Comparison of ENCODE assay signal across 7 mouse cellular contexts in genomic region chr2:74655420-74655781, GRCm38 (mm10). TPM values are rescaled to one million over a fixed set of nuclear protein-coding genes. Genes with fewer than 3 reads are reported as not detected.
DNase-seq lines count a peak whose midpoint lies in the region; ATAC-seq lines count a peak whose summit lies in the region.

No protein-coding gene starts in this region.

- H3K36me3 ChIP-seq in lung, embryonic 15.5 days: no peaks in the 10 kb centered on the region
- H3K36me3 ChIP-seq in embryonic facial prominence, embryonic 14.5 days (ENCODE audit: control insufficient read depth, insufficient read depth, low read length): no peaks in the 10 kb centered on the region
- no peaks in the 10 kb centered on the region for H3K36me3 ChIP-seq in hindbrain, embryonic 13.5 days
- no peaks in the 10 kb centered on the region for H3K36me3 ChIP-seq in liver, embryonic 15.5 days (replicated peaks)
- H3K36me3 ChIP-seq in stomach, embryonic 14.5 days (ENCODE audit: control insufficient read depth, insufficient read depth, low read length): no peaks in the 10 kb centered on the region

- H3K27me3 ChIP-seq in lung, embryonic 15.5 days: peaks cover 91% of the 10 kb centered on the region
- H3K27me3 ChIP-seq in embryonic facial prominence, embryonic 14.5 days (replicated peaks; ENCODE audit: control insufficient read depth, insufficient read depth, low read length): peaks cover 92% of the 10 kb centered on the region
- peaks cover 86% of the 10 kb centered on the region for H3K27me3 ChIP-seq in hindbrain, embryonic 13.5 days
- H3K27me3 ChIP-seq in liver, embryonic 15.5 days: peaks cover 92% of the 10 kb centered on the region
- peaks cover 59% of the 10 kb centered on the region for H3K27me3 ChIP-seq in stomach, embryonic 14.5 days (ENCODE audit: control insufficient read depth, insufficient read depth, low read length)

- no peaks in the 10 kb centered on the region for H3K9me3 ChIP-seq in lung, embryonic 15.5 days
- H3K9me3 ChIP-seq in embryonic facial prominence, embryonic 14.5 days (ENCODE audit: control insufficient read depth, low read length): no peaks in the 10 kb centered on the region
- no peaks in the 10 kb centered on the region for H3K9me3 ChIP-seq in hindbrain, embryonic 13.5 days
- no peaks in the 10 kb centered on the region for H3K9me3 ChIP-seq in liver, embryonic 15.5 days (replicated peaks)
- no peaks in the 10 kb centered on the region for H3K9me3 ChIP-seq in stomach, embryonic 14.5 days (ENCODE audit: control insufficient read depth, low read depth, low read length)

- ATAC-seq in lung, embryonic 15.5 days (ENCODE audit: borderline replicate concordance, extremely low read depth, low FRiP score, low TSS enrichment): no peak
- ATAC-seq in embryonic facial prominence, embryonic 14.5 days (ENCODE audit: low read depth): no peak
- no peak for ATAC-seq in hindbrain, embryonic 13.5 days (ENCODE audit: low FRiP score)
- ATAC-seq in liver, embryonic 15.5 days (ENCODE audit: insufficient read depth): no peak
- ATAC-seq in stomach, embryonic 14.5 days (ENCODE audit: insufficient number of reproducible peaks, insufficient read depth, low FRiP score, low read depth): no peak

- no peak overlapping the region for H3K27ac ChIP-seq in lung, embryonic 15.5 days
- H3K27ac ChIP-seq in embryonic facial prominence, embryonic 14.5 days (replicated peaks; ENCODE audit: low read depth, low read length): no peak overlapping the region
- H3K27ac ChIP-seq in hindbrain, embryonic 13.5 days: peak overlapping the region; percentile 75
- H3K27ac ChIP-seq in liver, embryonic 15.5 days (replicated peaks): no peak overlapping the region
- no peak overlapping the region for H3K27ac ChIP-seq in stomach, embryonic 14.5 days (ENCODE audit: low read length)

- no peak overlapping the region for H3K9ac ChIP-seq in lung, embryonic 15.5 days
- no peak overlapping the region for H3K9ac ChIP-seq in embryonic facial prominence, embryonic 14.5 days (ENCODE audit: low read depth, low read length)
- peak overlapping the region; percentile 65 for H3K9ac ChIP-seq in hindbrain, embryonic 13.5 days
- H3K9ac ChIP-seq in liver, embryonic 15.5 days: no peak overlapping the region
- no peak overlapping the region for H3K9ac ChIP-seq in stomach, embryonic 14.5 days (replicated peaks; ENCODE audit: low read depth, low read length)

- WGBS in lung, embryonic 15.5 days: 0% methylated on average over 6 of the region's 47 CpGs
- 0% methylated on average over 3 of the region's 47 CpGs for WGBS in embryonic facial prominence, embryonic 14.5 days
- WGBS in hindbrain, embryonic 13.5 days: 2% methylated on average over 32 of the region's 47 CpGs
- 2% methylated on average over 38 of the region's 47 CpGs for whole genome bisulfite sequencing in liver, embryonic 15.5 days (ENCODE audit: insufficient replicate concordance)
- 2% methylated on average over 44 of the region's 47 CpGs for WGBS in stomach, embryonic 14.5 days

- H3K4me2 ChIP-seq in lung, embryonic 15.5 days: peak overlapping the region; percentile 54
- peak overlapping the region; percentile 55 for H3K4me2 ChIP-seq in embryonic facial prominence, embryonic 14.5 days (ENCODE audit: low read depth, low read length)
- H3K4me2 ChIP-seq in hindbrain, embryonic 13.5 days: peak overlapping the region; percentile 55
- peak overlapping the region; percentile 49 for H3K4me2 ChIP-seq in liver, embryonic 15.5 days
- peak overlapping the region; percentile 47 for H3K4me2 ChIP-seq in stomach, embryonic 14.5 days (replicated peaks; ENCODE audit: low read depth, low read length)

- intact Hi-C loops in left cerebral cortex, postnatal 14 days (cut with DNase I): loop anchor here (5.0 kb wide), 1 partner anchor 42 kb away; the partner anchor contains the start of gene Hoxd9

- H3K4me1 ChIP-seq in lung, embryonic 15.5 days: peaks cover 20% of the 10 kb centered on the region
- no peaks in the 10 kb centered on the region for H3K4me1 ChIP-seq in embryonic facial prominence, embryonic 14.5 days (ENCODE audit: control insufficient read depth, insufficient read depth, low read length)
- peaks cover 15% of the 10 kb centered on the region for H3K4me1 ChIP-seq in hindbrain, embryonic 13.5 days (replicated peaks)
- peaks cover 9% of the 10 kb centered on the region for H3K4me1 ChIP-seq in liver, embryonic 15.5 days (replicated peaks)
- H3K4me1 ChIP-seq in stomach, embryonic 14.5 days (ENCODE audit: control insufficient read depth, insufficient read depth, low read length): peaks cover 3% of the 10 kb centered on the region; the same call in 1 of the 2 replicates

- H3K4me3 ChIP-seq in lung, embryonic 15.5 days: peak overlapping the region; percentile 35
- peak overlapping the region; percentile 39 for H3K4me3 ChIP-seq in embryonic facial prominence, embryonic 14.5 days (ENCODE audit: low read depth, low read length)
- H3K4me3 ChIP-seq in hindbrain, embryonic 13.5 days: peak overlapping the region; percentile 36
- peak overlapping the region; percentile 38 for H3K4me3 ChIP-seq in liver, embryonic 15.5 days (replicated peaks)
- peak overlapping the region; percentile 26 for H3K4me3 ChIP-seq in stomach, embryonic 14.5 days (ENCODE audit: low read depth, low read length)

- DNase-seq in lung, adult 18-20 months: no peak
- DNase-seq in embryonic facial prominence, embryonic 14.5 days (ENCODE audit: low spot score): no peak
- no peak for DNase-seq in left cerebral cortex, postnatal 14 days (ENCODE audit: low spot score in 2 of 2)

RNA-seq across cellular contexts. Expression of gene Evx2, which starts 4.0 kb away (rescaled TPM):
- not detected in 2 replicates for polyA plus RNA-seq in lung, embryonic 15.5 days (2015; fragmentation: Nextera tagmentation; extraction: Ambion mirVana)
- not detected in 2 replicates for polyA plus RNA-seq in embryonic facial prominence, embryonic 14.5 days (2014; fragmentation: Nextera tagmentation; extraction: Ambion mirVana)
- 1.3 and 1.6 TPM in 2 replicates for polyA plus RNA-seq in hindbrain, embryonic 13.5 days (2015; fragmentation: Nextera tagmentation; extraction: Ambion mirVana)
- polyA plus RNA-seq in liver, embryonic 15.5 days (2015; fragmentation: Nextera tagmentation; extraction: Ambion mirVana): not detected in 2 replicates
- polyA plus RNA-seq in stomach, embryonic 14.5 days (2014; fragmentation: Nextera tagmentation; extraction: Ambion mirVana): not detected in 2 replicates
- not detected for total RNA-seq in left cerebral cortex, postnatal 14 days (2021)

RNA-seq across cellular contexts. Expression of gene Hoxd13, which starts 12.7 kb away (rescaled TPM):
- polyA plus RNA-seq in lung, embryonic 15.5 days (2015; fragmentation: Nextera tagmentation; extraction: Ambion mirVana): not detected in 2 replicates
- polyA plus RNA-seq in embryonic facial prominence, embryonic 14.5 days (2014; fragmentation: Nextera tagmentation; extraction: Ambion mirVana): not detected in 2 replicates
- polyA plus RNA-seq in hindbrain, embryonic 13.5 days (2015; fragmentation: Nextera tagmentation; extraction: Ambion mirVana): 0.16 TPM in 1 of 2 replicates, not detected in the other
- not detected in 2 replicates for polyA plus RNA-seq in liver, embryonic 15.5 days (2015; fragmentation: Nextera tagmentation; extraction: Ambion mirVana)
- polyA plus RNA-seq in stomach, embryonic 14.5 days (2014; fragmentation: Nextera tagmentation; extraction: Ambion mirVana): not detected in 2 replicates
- total RNA-seq in left cerebral cortex, postnatal 14 days (2021): not detected

RNA-seq across cellular contexts. Expression of gene Hoxd12, which starts 19.4 kb away (rescaled TPM):
- not detected in 2 replicates for polyA plus RNA-seq in lung, embryonic 15.5 days (2015; fragmentation: Nextera tagmentation; extraction: Ambion mirVana)
- polyA plus RNA-seq in embryonic facial prominence, embryonic 14.5 days (2014; fragmentation: Nextera tagmentation; extraction: Ambion mirVana): not detected in 2 replicates
- not detected in 2 replicates for polyA plus RNA-seq in hindbrain, embryonic 13.5 days (2015; fragmentation: Nextera tagmentation; extraction: Ambion mirVana)
- not detected in 2 replicates for polyA plus RNA-seq in liver, embryonic 15.5 days (2015; fragmentation: Nextera tagmentation; extraction: Ambion mirVana)
- polyA plus RNA-seq in stomach, embryonic 14.5 days (2014; fragmentation: Nextera tagmentation; extraction: Ambion mirVana): not detected in 2 replicates
- not detected for total RNA-seq in left cerebral cortex, postnatal 14 days (2021)

RNA-seq across cellular contexts. Expression of gene Hoxd11, which starts 24.0 kb away (rescaled TPM):
- polyA plus RNA-seq in lung, embryonic 15.5 days (2015; fragmentation: Nextera tagmentation; extraction: Ambion mirVana): not detected in 2 replicates
- polyA plus RNA-seq in embryonic facial prominence, embryonic 14.5 days (2014; fragmentation: Nextera tagmentation; extraction: Ambion mirVana): not detected in 2 replicates
- not detected in 2 replicates for polyA plus RNA-seq in hindbrain, embryonic 13.5 days (2015; fragmentation: Nextera tagmentation; extraction: Ambion mirVana)
- not detected in 2 replicates for polyA plus RNA-seq in liver, embryonic 15.5 days (2015; fragmentation: Nextera tagmentation; extraction: Ambion mirVana)
- polyA plus RNA-seq in stomach, embryonic 14.5 days (2014; fragmentation: Nextera tagmentation; extraction: Ambion mirVana): not detected in 2 replicates
- total RNA-seq in left cerebral cortex, postnatal 14 days (2021): not detected

RNA-seq across cellular contexts. Expression of gene Hoxd10, which starts 36.3 kb away (rescaled TPM):
- polyA plus RNA-seq in lung, embryonic 15.5 days (2015; fragmentation: Nextera tagmentation; extraction: Ambion mirVana): 0.14 and 0.34 TPM in 2 replicates
- 0.37 and 0.45 TPM in 2 replicates for polyA plus RNA-seq in embryonic facial prominence, embryonic 14.5 days (2014; fragmentation: Nextera tagmentation; extraction: Ambion mirVana)
- polyA plus RNA-seq in hindbrain, embryonic 13.5 days (2015; fragmentation: Nextera tagmentation; extraction: Ambion mirVana): not detected in 2 replicates
- not detected in 2 replicates for polyA plus RNA-seq in liver, embryonic 15.5 days (2015; fragmentation: Nextera tagmentation; extraction: Ambion mirVana)
- polyA plus RNA-seq in stomach, embryonic 14.5 days (2014; fragmentation: Nextera tagmentation; extraction: Ambion mirVana): 0.14 TPM in 1 of 2 replicates, not detected in the other
- total RNA-seq in left cerebral cortex, postnatal 14 days (2021): not detected
